Comparison of ENCODE assay signal across 9 mouse cellular contexts in the genomic region with DNA sequence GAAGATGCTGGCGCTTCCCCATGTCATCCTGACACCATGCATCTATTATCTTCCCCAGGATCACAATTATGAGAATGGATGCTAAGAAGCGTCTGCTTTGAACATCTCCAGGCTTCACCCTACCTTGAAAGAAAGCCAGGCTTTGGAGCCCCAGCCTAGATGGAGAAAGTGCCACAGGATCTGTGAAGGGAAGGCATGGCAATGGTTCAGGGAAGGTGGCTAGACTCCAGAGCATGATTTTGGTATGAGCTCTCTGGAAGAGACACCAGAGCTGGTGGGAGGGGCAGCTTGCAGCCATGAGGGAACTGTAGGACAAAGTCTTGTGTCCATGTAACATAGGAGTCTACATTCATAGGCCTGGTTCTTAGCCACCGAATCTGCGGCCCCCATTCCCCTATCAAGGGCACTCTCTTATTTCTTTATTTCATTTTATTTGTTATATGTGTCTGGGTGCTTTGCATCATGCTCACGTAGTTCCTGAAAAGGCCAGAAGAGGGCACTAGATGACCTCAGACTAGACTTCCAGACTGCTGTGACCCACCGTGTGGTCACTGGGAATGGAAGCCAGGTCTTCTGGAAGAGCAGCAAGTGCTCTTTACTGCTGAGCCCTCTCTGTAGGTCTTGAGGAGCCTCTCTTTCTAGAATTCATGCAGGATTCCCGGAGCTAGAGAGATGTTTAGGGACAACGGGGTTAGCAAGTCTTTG. TPM values are rescaled to one million over a fixed set of nuclear protein-coding genes. Genes with fewer than 3 reads are reported as not detected.
DNase-seq lines count a peak whose midpoint lies in the region; ATAC-seq and TF ChIP-seq lines count a peak whose summit lies in the region.
"Had no signal": no experiment of that assay in that cellular context is flagged by ENCODE, and none has a peak within 500 bp of the region (broad histone marks: within the 10 kb centered on the region; RNA-seq: fewer than 3 reads in every experiment).

No protein-coding gene starts in this region.

- no peak for ATAC-seq in hindbrain, embryonic 11.5 days (ENCODE audit: low FRiP score)
- ATAC-seq in hindbrain, embryonic 12.5 days (ENCODE audit: low FRiP score) = no peak
- ATAC-seq in Patski = no peak

- no peaks in the 10 kb centered on the region for H3K9me3 ChIP-seq in hindbrain, embryonic 11.5 days (ENCODE audit: control insufficient read depth, low read length)
- H3K9me3 ChIP-seq in hindbrain, embryonic 12.5 days (replicated peaks) = no peaks in the 10 kb centered on the region

- peaks cover 7% of the 10 kb centered on the region for H3K4me1 ChIP-seq in hindbrain, embryonic 11.5 days (replicated peaks; ENCODE audit: control insufficient read depth, insufficient read depth, low read length)
- peaks cover 24% of the 10 kb centered on the region for H3K4me1 ChIP-seq in hindbrain, embryonic 12.5 days

- POLR2A ChIA-PET in Patski (lab: Charles Lee) = no interaction called here

- no peak overlapping the region for H3K4me3 ChIP-seq in hindbrain, embryonic 11.5 days (ENCODE audit: low read depth, low read length)
- no peak overlapping the region for H3K4me3 ChIP-seq in hindbrain, embryonic 12.5 days
- H3K4me3 ChIP-seq: erythroblast, embryonic 14.5 days had no signal

- no peaks in the 10 kb centered on the region for H3K27me3 ChIP-seq in hindbrain, embryonic 11.5 days (ENCODE audit: control insufficient read depth, insufficient read depth, low read length)
- H3K27me3 ChIP-seq in hindbrain, embryonic 12.5 days = no peaks in the 10 kb centered on the region
- H3K27me3 ChIP-seq in Patski = no peaks in the 10 kb centered on the region

- CTCF ChIA-PET in Patski (lab: Charles Lee) = interaction anchor here (1.9 kb wide), 1 partner anchor 12 kb away, joined by 5 read pairs; no protein-coding TSS in a partner anchor

- no peak overlapping the region for H3K9ac ChIP-seq in hindbrain, embryonic 11.5 days (ENCODE audit: low read depth, low read length)
- no peak overlapping the region for H3K9ac ChIP-seq in hindbrain, embryonic 12.5 days

- in situ Hi-C loops in Patski (cut with MboI; ENCODE audit: low pct_unique_long_range_greater_than_20kb) = loop anchor here (10.0 kb wide), 1 partner anchor 80 kb away; no protein-coding TSS in a partner anchor

- DNase-seq in hindbrain, embryonic 11.5 days (ENCODE audit: low spot score) = peak; percentile 69
- DNase-seq in A20 (ENCODE audit: low read depth, low spot score) (peak; percentile 73), Patski (ENCODE audit: low read depth, low spot score) (no peak)
- peak; percentile 49 for DNase-seq in cerebellum, adult 9-10 months
- DNase-seq in hindlimb bud, embryonic 11.5 days (ENCODE audit: extremely low spot score, low read depth, low spot score) = peak; percentile 44
- DNase-seq in lung, postnatal 36 days = peak; percentile 82
- DNase-seq in thymus, postnatal 14 days = peak; percentile 74

- no peak overlapping the region for H3K27ac ChIP-seq in hindbrain, embryonic 11.5 days (ENCODE audit: low read depth, low read length)
- no peak overlapping the region for H3K27ac ChIP-seq in hindbrain, embryonic 12.5 days

- peak; percentile 85 for TF ChIP-seq CTCF in Patski (IDR thresholded peaks at IDR 0.05)

- no peak overlapping the region for H3K4me2 ChIP-seq in hindbrain, embryonic 11.5 days (replicated peaks; ENCODE audit: low read depth, low read length)
- H3K4me2 ChIP-seq in hindbrain, embryonic 12.5 days (replicated peaks) = no peak overlapping the region

- 52% methylated on average over 8 of the region's 8 CpGs for WGBS in hindbrain, embryonic 11.5 days
- WGBS in hindbrain, embryonic 12.5 days = 46% methylated on average over 8 of the region's 8 CpGs

- H3K36me3 ChIP-seq in hindbrain, embryonic 11.5 days (ENCODE audit: control insufficient read depth, insufficient read depth, low read length) = no peaks in the 10 kb centered on the region
- no peaks in the 10 kb centered on the region for H3K36me3 ChIP-seq in hindbrain, embryonic 12.5 days

RNA-seq across cellular contexts. Expression of gene 4933407L21Rik, which starts 7.0 kb away (rescaled TPM):
- 0.46 and 0.60 TPM in 2 replicates for polyA plus RNA-seq in hindbrain, embryonic 11.5 days (2014; fragmentation: Nextera tagmentation; extraction: Ambion mirVana)
- polyA plus RNA-seq in hindbrain, embryonic 12.5 days (2016; fragmentation: Nextera tagmentation; extraction: Ambion mirVana) = 1.3 and 1.6 TPM in 2 replicates
- polyA plus RNA-seq in Patski (2021) = 0.09 TPM
- polyA plus RNA-seq: erythroblast, embryonic 14.5 days had no signal

RNA-seq across cellular contexts. Expression of gene Gpr55, which starts 25.5 kb away (rescaled TPM):
- polyA plus RNA-seq in hindbrain, embryonic 11.5 days (2014; fragmentation: Nextera tagmentation; extraction: Ambion mirVana) = 0.08 TPM in 1 of 2 replicates, not detected in the other
- 0.09 TPM in 1 of 2 replicates, not detected in the other for polyA plus RNA-seq in hindbrain, embryonic 12.5 days (2016; fragmentation: Nextera tagmentation; extraction: Ambion mirVana)
- polyA plus RNA-seq in Patski (2021) = not detected
- polyA plus RNA-seq: erythroblast, embryonic 14.5 days had no signal

RNA-seq across cellular contexts. Expression of gene Itm2c, which starts 41.2 kb away (rescaled TPM):
- 85.7 and 86.1 TPM in 2 replicates for polyA plus RNA-seq in hindbrain, embryonic 11.5 days (2014; fragmentation: Nextera tagmentation; extraction: Ambion mirVana)
- 169 and 173 TPM in 2 replicates for polyA plus RNA-seq in hindbrain, embryonic 12.5 days (2016; fragmentation: Nextera tagmentation; extraction: Ambion mirVana)
- 229 TPM for polyA plus RNA-seq in Patski (2021)
